Mouse (Mus musculus): ENCODE measurements around the gene Tubg1.

DNA sequence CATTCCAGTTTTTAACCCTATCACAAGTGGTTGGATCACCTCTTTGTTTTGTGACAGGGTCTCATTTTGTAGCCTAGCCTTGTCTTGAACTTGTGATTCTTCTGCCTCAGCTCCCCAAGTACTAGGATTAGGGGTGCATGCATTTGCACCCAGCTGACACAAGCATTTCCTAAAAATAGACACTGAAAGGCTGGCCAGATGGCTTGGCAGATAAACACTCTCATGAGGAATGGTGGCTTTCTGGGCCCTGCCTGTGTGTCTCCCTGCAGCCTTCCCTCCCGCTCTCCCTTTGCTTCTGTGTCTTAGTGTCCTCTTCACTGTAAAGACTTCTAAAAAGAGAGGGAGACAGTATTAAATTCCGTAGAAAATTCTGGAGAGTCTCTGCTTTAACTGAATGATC, 11.4 kb downstream of the Tubg1 start:
- TF ChIP-seq POLR2A (IDR thresholded peaks at IDR 0.05; ENCODE audit: low read depth, low read length) (no peak), CTCF (conservative IDR thresholded peaks at IDR 0.05; ENCODE audit: insufficient read depth, insufficient read length, low read depth, low read length) (no peak)
